Mouse (Mus musculus) mature B cell (primary cell): ENCODE data around the gene Ccdc63.

Experiments used
- in situ Hi-C: fragments of 300-500 bp; cut with MboI; formaldehyde crosslinking; loops from 2 replicates; pipeline ENCODE4 v1.14.3; 2019

The Ccdc63 gene

GRCm38 (mm10) chr5:122125211-122125760 lies 15.3 kb downstream of the Ccdc63 start:
- in situ Hi-C loops: no loop called here

GRCm38 (mm10) chr5:122116243-122116642 lies 24.4 kb downstream of the Ccdc63 start:
- in situ Hi-C loops: no loop called here

- in situ Hi-C loops: no loop called here
Measured at GRCm38 (mm10) chr5:122115266-122115763, 25.3 kb downstream of the Ccdc63 start.

DNA sequence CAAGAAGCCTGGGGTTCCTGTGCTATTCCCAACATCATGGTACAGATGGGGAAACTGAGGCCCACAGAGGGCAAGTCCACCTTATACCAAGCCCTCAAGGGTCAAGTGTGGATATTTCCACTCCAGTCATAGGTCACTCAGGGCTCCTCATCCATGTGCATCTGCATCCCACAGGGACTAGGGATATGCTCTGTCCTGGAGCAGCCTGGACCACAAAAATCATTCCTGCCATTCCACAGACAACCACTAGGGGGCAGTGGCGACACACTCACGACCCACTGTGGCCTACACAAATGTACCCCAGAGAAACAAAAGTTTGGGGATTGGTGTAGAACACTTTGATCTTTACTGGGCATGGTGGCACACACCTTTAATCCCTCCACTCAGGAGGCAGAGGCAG lies 26.4 kb downstream of the Ccdc63 start:
- in situ Hi-C loops: no loop called here

GRCm38 (mm10) chr5:122113450-122113849 lies 27.2 kb downstream of the Ccdc63 start:
- in situ Hi-C loops: no loop called here

DNA sequence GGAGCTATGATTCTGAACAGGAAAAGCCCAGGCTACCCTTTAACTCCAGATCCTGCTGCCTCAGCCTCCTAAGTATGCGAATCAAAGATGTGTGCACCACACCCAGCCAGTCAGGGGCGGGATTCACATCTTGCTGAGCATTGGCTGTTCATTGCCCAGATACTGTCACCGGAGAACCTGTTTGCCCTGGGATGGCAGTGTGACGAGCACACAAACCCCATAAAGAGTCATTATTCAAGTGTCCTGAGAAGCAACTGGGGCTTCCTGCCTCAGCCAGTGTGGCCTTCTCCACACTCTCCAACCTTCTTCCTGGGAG lies 28.7 kb downstream of the Ccdc63 start:
- in situ Hi-C loops: no loop called here

DNA sequence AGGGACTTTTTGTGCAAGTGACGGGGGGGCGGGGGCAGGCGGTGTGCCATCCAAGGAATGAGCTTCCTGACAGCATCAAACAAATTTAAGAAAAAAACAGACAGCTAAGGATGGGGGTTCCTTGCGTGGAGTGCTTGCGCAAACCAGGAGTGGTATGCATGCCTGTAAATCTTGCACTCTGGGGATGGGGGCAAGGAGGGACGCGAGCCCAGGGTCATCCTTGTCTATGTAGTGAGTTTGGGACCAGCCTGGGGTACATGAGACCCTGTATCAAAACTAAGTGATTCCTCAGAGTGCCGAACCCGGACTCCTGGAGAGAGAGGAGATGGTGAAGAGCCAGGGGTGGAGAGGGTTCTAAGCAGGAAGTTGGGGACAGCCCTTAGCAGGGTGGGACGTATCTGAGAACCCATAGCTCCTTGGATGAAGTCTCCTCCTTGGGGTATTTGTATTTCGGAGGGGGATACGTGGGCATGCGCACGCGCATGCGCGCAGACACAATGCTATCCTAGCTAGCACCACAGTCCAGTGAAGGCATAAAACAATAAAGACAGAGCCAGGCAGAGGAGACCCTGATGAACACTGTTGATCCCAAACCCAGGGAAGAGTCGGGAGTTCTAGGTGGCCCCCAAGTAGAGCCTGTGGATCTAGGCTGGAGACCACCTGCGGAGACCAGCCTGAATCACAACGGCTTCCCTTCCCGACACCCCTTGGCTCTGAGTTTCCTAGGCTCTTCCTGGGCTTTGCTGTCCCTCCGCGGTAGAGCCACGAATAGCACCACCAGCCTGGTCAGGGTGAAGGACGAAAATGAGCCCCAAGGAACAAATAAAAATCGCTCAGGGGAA lies 29.3 kb downstream of the Ccdc63 start:
- in situ Hi-C loops: no loop called here

GRCm38 (mm10) chr5:122110625-122111024 lies 30.0 kb downstream of the Ccdc63 start:
- in situ Hi-C loops: no loop called here

DNA sequence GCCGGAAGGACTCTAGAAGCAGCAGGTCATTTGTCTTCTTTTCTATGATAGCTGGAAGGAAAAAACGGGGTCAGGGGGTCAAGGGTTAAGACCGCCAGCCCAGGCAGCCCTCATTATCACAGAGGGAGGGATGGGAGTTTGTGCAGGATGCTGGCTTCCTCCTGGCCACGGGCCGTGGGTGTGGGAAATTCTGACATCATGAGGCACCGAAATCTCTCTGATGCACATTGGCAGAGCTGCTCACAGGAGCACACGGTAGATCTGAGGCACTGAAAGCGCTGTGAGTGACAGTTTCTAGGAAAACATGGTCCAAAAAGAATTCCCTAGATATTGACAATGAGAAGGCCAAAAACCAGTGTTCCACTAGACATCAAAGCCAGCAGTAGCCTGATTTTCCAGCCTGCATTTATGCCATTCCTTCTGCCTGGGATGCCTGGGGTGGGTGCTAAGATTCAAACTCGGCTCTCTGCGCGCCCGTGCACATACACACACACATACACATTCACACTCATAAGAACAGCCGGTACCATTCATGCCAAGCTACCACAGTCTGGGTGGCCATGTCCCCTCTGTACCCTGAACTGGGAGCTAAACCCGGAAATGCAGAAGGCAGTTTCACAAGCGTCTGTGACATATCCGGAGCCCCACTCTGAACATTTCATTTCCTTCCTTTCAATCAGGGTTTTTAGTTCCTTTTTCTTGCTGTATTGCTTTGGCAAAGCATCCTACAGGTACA lies 31.1 kb downstream of the Ccdc63 start:
- in situ Hi-C loops: no loop called here

- in situ Hi-C loops: no loop called here
Measured at GRCm38 (mm10) chr5:122108104-122108503, 32.5 kb downstream of the Ccdc63 start.

GRCm38 (mm10) chr5:122106212-122106611 lies 34.4 kb downstream of the Ccdc63 start:
- in situ Hi-C loops: no loop called here

GRCm38 (mm10) chr5:122104981-122105380 lies 35.6 kb downstream of the Ccdc63 start:
- in situ Hi-C loops: no loop called here

- in situ Hi-C loops: no loop called here
Measured at GRCm38 (mm10) chr5:122104201-122104600, 36.4 kb downstream of the Ccdc63 start.

GRCm38 (mm10) chr5:122103075-122103474 lies 37.5 kb downstream of the Ccdc63 start:
- in situ Hi-C loops: no loop called here

- in situ Hi-C loops: no loop called here
Measured at GRCm38 (mm10) chr5:122102476-122103050, 38.1 kb downstream of the Ccdc63 start.

DNA sequence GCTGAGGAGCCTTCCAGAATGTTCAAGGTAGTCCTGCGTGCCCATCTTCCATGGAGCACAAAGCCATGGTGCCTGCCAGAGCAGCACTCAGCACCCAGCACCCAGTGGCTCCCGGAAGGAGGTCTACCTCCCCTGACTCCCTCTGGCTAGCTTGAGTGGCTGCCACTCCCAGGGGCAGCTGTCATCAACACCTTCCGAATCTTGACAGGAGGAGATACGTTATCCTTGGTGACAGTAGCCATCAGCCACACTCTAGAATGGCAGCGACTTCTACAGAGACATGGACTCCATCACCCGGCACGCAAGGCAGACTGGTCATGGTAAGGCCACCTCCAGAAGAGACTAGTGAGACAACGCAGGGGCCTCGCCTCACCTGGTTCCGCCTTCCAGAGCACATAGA lies 46.2 kb downstream of the Ccdc63 start:
- in situ Hi-C loops: no loop called here

GRCm38 (mm10) chr5:122093734-122094133 lies 46.9 kb downstream of the Ccdc63 start:
- in situ Hi-C loops: no loop called here

- in situ Hi-C loops: no loop called here
Measured at GRCm38 (mm10) chr5:122092794-122093193, 47.8 kb downstream of the Ccdc63 start.

- in situ Hi-C loops: no loop called here
Measured at GRCm38 (mm10) chr5:122091070-122091469, 49.6 kb downstream of the Ccdc63 start.

DNA sequence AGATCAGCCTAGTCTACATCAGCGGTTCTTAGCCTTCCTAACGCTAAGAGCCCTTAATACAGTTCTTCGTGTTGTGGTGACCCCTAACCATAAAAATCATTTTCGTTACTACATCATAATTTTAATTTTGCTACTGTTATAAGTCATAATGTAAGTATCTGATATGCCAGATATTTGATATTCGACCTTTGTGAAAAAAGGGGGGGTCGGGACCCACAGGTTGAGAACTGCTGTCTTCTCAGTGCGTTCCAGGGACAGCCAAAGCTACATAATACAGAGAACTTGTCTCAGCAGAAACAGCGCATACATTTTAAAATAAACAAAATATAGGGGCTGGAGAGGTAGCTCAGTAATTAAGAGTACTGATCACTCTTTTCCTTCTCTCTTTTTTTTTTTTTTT lies 51.0 kb downstream of the Ccdc63 start:
- in situ Hi-C loops: no loop called here

- in situ Hi-C loops: no loop called here
Measured at GRCm38 (mm10) chr5:122088917-122089316, 51.7 kb downstream of the Ccdc63 start.

- in situ Hi-C loops: no loop called here
Measured at GRCm38 (mm10) chr5:122086121-122086520, 54.5 kb downstream of the Ccdc63 start.
